Mouse (Mus musculus): ENCODE measurements around the gene Dnajb8. TPM values are rescaled to one million over a fixed set of nuclear protein-coding genes. Genes with fewer than 3 reads are reported as not detected.

The Dnajb8 gene
- polyA plus RNA-seq, 1 experiment from 2014 or later: not detected

DNA sequence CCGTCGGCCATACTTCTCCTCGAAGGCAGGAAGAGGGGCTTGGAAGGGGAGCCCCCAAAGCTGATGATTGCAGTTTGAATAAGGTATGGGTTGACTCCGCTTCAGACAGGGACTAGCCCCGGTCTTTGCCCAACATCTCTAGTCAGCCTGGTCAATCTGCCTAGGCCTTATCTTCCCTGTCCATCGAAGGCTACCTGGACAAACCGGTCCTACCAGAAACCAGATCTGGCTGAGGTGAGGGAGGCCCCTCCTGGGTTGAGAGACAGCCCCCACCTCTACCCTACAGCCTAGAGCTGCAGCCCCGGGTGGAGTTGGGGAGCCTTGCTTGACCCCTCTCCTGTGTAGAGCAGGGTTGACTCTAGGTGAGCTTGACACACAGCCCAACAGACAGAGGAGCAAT is 11.9 kb downstream of the Dnajb8 start:
- Histone ChIP-seq H3K9me3 (replicated peaks) (no peaks in the 10 kb centered on the region), H3K36me3 (no peaks in the 10 kb centered on the region), H3K4me1 (peaks cover 9% of the 10 kb centered on the region), H3K27me3 (peaks cover 9% of the 10 kb centered on the region), H3K4me2 (replicated peaks) (no peak overlapping the region), H3K9ac (no peak overlapping the region), H3K4me3 (replicated peaks) (no peak overlapping the region), H3K27ac (replicated peaks) (no peak overlapping the region)
- ATAC-seq (ENCODE audit: insufficient number of reproducible peaks, low FRiP score, low TSS enrichment, low read depth): no peak
- 67% methylated on average over 8 of the region's 8 CpGs for WGBS

DNA sequence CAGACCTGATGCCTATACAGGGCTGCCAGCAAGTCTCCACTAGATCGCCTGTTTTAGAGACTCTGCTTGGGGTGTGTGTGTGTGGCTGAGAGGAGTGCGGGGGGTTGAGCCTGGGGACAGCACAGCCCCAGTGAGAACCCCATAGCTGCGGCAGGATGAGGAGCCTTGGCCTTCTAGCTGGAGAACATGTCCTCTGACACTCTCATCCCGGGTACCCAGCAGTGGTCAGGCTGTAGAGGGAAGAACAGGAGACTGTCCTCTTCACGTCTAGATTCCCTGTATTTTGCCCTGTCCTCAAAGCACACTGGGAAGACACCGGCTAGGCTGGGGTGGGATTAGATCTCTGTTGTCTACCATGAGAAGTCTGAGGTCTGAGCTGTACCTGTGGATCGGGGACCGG is 13.4 kb downstream of the Dnajb8 start:
- Histone ChIP-seq H3K4me1 (peaks cover 9% of the 10 kb centered on the region), H3K9me3 (replicated peaks) (no peaks in the 10 kb centered on the region), H3K4me2 (replicated peaks) (no peak overlapping the region), H3K4me3 (replicated peaks) (no peak overlapping the region), H3K36me3 (no peaks in the 10 kb centered on the region), H3K27me3 (peaks cover 9% of the 10 kb centered on the region), H3K9ac (no peak overlapping the region), H3K27ac (replicated peaks) (no peak overlapping the region)
- ATAC-seq (ENCODE audit: insufficient number of reproducible peaks, low FRiP score, low TSS enrichment, low read depth): no peak
- 34% methylated on average over 8 of the region's 8 CpGs for WGBS

DNA sequence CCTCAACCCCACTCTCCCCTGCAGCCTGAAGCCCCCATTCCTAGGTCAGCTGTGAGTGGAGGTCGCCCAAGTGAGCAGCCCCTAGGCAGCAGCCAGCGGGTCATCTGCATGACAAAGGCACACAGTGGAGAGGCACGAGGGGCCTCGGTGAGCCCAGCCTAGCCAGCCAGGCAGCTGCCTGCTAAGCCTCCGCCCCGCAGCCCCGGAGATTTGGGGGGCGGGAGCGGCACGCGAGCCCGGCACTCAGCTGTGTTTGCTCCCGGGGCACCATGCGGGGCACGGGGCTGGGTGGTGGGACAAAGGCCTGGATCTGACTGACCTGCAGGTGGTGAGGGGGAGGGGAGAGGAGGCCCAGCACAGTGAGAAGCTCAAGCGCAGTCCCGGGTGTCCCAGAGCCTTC is 13.9 kb downstream of the Dnajb8 start:
- peaks cover 9% of the 10 kb centered on the region for H3K4me1 ChIP-seq
- no peaks in the 10 kb centered on the region for H3K36me3 ChIP-seq
- no peak overlapping the region for H3K9ac ChIP-seq
- no peak overlapping the region for H3K27ac ChIP-seq (replicated peaks)
- no peak overlapping the region for H3K4me3 ChIP-seq (replicated peaks)
- H3K27me3 ChIP-seq: peaks cover 12% of the 10 kb centered on the region
- no peaks in the 10 kb centered on the region for H3K9me3 ChIP-seq (replicated peaks)
- ATAC-seq (ENCODE audit: insufficient number of reproducible peaks, low FRiP score, low TSS enrichment, low read depth): no peak
- 3% methylated on average over 17 of the region's 17 CpGs for WGBS
- H3K4me2 ChIP-seq (replicated peaks): peak overlapping the region; percentile 29

DNA sequence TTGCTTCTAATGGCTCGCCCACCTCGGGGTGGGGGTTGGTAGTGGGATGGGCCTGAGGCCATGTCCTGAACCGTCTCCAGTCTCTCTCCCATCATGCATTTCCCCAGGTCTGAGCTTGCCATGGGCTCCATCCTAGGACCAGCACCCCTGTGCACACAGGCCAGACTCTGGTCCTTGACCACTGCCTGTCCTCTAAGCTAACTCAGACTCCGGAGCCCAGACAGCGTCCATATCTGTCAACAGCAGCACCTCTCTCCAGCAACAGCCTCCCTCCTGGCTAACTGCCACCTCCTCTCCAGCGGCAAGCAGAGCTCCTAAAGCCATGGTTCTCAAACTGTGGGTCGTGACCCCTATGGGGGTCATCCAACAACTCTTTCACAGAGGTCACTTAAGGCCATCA is 14.4 kb downstream of the Dnajb8 start:
- 23% methylated on average over 7 of the region's 7 CpGs for WGBS
- no peaks in the 10 kb centered on the region for H3K36me3 ChIP-seq
- no peak overlapping the region for H3K4me3 ChIP-seq (replicated peaks)
- H3K27ac ChIP-seq (replicated peaks): no peak overlapping the region
- no peak overlapping the region for H3K9ac ChIP-seq
- peak overlapping the region; percentile 29; the same call in 1 of the 2 replicates for H3K4me2 ChIP-seq (replicated peaks)
- peaks cover 9% of the 10 kb centered on the region for H3K4me1 ChIP-seq
- ATAC-seq (ENCODE audit: insufficient number of reproducible peaks, low FRiP score, low TSS enrichment, low read depth): no peak
- no peaks in the 10 kb centered on the region for H3K9me3 ChIP-seq (replicated peaks)
- peaks cover 12% of the 10 kb centered on the region for H3K27me3 ChIP-seq

DNA sequence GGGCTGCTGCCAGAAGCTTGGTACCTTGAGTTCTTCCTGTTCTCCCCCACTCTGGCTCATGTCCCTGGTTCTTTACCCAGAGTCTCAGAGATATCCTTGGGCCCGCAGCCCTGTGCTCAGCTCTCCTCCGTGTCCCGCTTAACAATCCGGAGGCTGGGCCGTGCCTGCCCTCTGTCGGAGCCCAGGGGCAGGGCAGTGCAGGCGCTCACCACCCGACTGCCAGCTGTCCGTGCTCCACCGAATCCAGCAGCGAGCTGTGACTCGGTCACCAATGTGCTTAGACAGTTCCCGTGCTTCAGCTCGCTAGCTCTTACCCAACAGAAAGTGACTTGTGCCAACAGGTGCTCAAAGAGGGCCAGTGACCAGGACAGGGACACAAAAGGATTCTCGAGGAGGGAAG is 20.5 kb downstream of the Dnajb8 start:
- no peak overlapping the region for H3K27ac ChIP-seq (replicated peaks)
- peak; percentile 55 for ATAC-seq (ENCODE audit: insufficient number of reproducible peaks, low FRiP score, low TSS enrichment, low read depth)

DNA sequence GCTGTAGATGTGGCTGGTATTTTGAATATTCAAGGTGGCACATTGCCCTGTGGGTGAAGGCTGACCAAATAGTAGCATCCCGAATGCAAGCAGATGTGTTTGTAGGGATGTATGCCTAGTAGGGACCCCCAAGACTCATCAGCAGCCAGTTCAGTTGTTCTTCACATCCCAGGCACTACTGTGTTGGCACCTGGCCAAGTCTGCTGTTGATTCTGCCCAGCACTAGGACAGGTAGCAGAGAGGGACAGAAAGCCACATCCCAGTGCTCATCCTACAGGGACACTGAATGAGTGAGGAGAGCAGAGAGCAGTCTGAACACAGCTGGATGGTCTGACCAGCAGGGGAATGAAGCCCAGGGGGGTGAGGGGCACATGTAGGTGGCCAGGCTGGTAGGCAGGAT is 27.2 kb downstream of the Dnajb8 start:
- ATAC-seq (ENCODE audit: insufficient number of reproducible peaks, low FRiP score, low TSS enrichment, low read depth): no peak
- Histone ChIP-seq H3K4me3 (replicated peaks) (no peak overlapping the region), H3K4me1 (no peaks in the 10 kb centered on the region), H3K36me3 (no peaks in the 10 kb centered on the region), H3K9ac (no peak overlapping the region), H3K9me3 (replicated peaks) (no peaks in the 10 kb centered on the region), H3K27me3 (no peaks in the 10 kb centered on the region), H3K4me2 (replicated peaks) (no peak overlapping the region), H3K27ac (replicated peaks) (no peak overlapping the region)
- WGBS: 72% methylated on average over 1 of the region's 1 CpGs

More for the DNA sequence above, 20.5 kb downstream of the Dnajb8 start:
- Histone ChIP-seq H3K9me3 (replicated peaks) (no peaks in the 10 kb centered on the region), H3K27me3 (peaks cover 8% of the 10 kb centered on the region), H3K4me3 (replicated peaks) (no peak overlapping the region), H3K36me3 (no peaks in the 10 kb centered on the region), H3K9ac (no peak overlapping the region), H3K4me2 (replicated peaks) (peak overlapping the region; percentile 24; the same call in 1 of the 2 replicates), H3K4me1 (peaks cover 8% of the 10 kb centered on the region)
- WGBS: 4% methylated on average over 15 of the region's 15 CpGs

DNA sequence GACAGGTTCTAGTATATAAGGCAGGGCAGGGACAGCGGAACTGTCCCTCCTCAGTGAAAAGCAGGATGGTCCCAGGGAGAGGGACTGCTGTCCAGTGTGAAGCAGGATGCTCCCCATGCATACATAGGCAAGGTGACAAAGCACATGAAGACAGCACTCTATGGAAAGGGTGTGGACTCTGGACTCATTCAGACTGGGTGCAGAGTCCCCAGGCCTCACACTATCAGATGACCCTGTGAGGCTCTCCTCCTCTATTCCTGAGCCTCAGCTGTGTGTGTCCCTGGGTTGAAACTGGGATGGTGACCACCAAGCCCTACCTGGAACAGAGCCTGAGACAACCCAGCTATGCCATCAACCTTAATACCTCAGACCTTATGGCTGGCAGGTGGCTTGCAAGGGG is 29.3 kb downstream of the Dnajb8 start:
- H3K4me1 ChIP-seq: no peaks in the 10 kb centered on the region
- no peak overlapping the region for H3K9ac ChIP-seq
- no peak for ATAC-seq (ENCODE audit: insufficient number of reproducible peaks, low FRiP score, low TSS enrichment, low read depth)
- H3K4me2 ChIP-seq (replicated peaks): no peak overlapping the region
- H3K36me3 ChIP-seq: no peaks in the 10 kb centered on the region
- H3K27me3 ChIP-seq: no peaks in the 10 kb centered on the region
- no peak overlapping the region for H3K27ac ChIP-seq (replicated peaks)
- H3K9me3 ChIP-seq (replicated peaks): no peaks in the 10 kb centered on the region
- no peak overlapping the region for H3K4me3 ChIP-seq (replicated peaks)
- 90% methylated on average over 1 of the region's 1 CpGs for WGBS

DNA sequence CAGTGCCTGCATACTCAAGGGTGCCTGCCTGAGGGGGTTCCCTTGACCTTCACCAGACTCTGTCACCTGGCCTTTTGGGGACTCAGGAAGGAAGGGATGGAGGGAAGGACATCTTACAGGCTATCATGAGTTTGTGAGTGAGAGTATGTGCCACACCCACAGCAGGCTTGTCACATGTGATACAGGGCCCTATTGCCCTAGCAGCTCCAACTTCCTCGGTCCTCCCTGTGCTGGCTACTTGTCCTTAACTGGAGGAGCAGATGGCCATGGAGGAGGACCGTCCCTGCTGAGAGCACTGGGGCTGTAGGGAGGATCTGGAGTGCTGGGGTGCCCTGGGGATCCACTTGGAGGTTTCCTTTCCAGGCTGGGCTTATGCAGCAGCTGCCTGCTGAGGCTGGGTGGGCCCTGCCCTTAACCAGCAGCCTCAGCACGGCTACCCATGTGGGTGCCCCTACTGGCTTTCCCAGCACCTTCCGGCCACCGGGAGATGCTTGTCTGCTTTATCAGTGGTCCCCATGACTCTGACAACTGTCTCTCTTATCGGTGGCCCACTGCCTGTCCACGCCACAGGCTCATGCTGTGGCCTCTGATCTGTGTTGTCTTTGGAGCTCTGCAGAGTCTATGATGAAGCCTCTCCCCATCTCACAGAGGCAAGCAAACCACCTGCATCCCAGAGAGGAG is 29.9 kb downstream of the Dnajb8 start:
- 71% methylated on average over 7 of the region's 7 CpGs for WGBS
- Histone ChIP-seq H3K4me3 (replicated peaks) (no peak overlapping the region), H3K27ac (replicated peaks) (no peak overlapping the region), H3K4me1 (no peaks in the 10 kb centered on the region), H3K9ac (no peak overlapping the region), H3K4me2 (replicated peaks) (no peak overlapping the region), H3K9me3 (replicated peaks) (no peaks in the 10 kb centered on the region), H3K36me3 (no peaks in the 10 kb centered on the region), H3K27me3 (no peaks in the 10 kb centered on the region)
- no peak for ATAC-seq (ENCODE audit: insufficient number of reproducible peaks, low FRiP score, low TSS enrichment, low read depth)

DNA sequence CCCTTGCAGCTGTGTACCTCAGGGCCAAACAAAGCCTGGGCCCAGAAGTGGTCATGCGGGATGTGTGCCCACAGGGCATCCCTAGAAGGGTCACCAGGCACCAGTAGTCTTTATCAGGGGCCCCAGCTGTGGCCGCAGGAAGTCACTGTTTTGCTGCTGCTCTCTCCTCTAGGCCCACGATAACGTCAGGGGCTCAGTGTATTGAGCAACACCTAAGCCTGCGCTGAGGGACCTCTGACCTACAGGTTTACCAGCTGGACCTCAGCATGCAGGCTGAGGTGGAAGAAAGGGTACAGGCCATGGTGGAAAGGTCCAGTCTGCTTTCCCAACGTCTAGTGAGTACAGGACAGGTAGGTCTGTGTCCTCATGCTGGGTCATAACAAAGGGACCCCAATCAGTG is 32.0 kb downstream of the Dnajb8 start:
- H3K9ac ChIP-seq: no peak overlapping the region
- H3K4me1 ChIP-seq: no peaks in the 10 kb centered on the region

DNA sequence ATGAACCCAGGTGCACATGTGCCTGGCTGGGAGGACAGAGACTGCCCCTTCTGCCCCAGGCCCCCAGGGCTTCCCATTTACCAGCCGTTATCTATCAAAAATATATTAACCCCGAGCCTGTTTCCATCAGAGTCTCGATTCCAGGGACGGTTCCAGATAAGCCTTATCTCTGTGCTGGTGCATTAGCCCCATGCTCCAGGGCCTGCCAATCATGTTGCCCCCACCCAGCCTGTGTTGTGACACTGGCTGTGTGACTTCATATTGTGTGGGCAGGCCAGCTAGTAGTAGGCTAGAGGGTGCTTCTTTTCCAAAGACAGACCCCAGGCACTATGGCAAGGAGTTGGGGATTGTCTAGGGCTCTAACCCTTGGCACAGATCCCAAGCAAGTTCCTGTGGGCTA is 33.4 kb downstream of the Dnajb8 start:
- Histone ChIP-seq H3K27me3 (no peaks in the 10 kb centered on the region), H3K9ac (no peak overlapping the region), H3K36me3 (peaks cover 6% of the 10 kb centered on the region; the same call in 1 of the 2 replicates), H3K4me2 (replicated peaks) (no peak overlapping the region), H3K27ac (replicated peaks) (no peak overlapping the region), H3K4me3 (replicated peaks) (no peak overlapping the region), H3K9me3 (replicated peaks) (no peaks in the 10 kb centered on the region), H3K4me1 (no peaks in the 10 kb centered on the region)
- no peak for ATAC-seq (ENCODE audit: insufficient number of reproducible peaks, low FRiP score, low TSS enrichment, low read depth)
- WGBS: 70% methylated on average over 4 of the region's 4 CpGs

More for the DNA sequence above, 32.0 kb downstream of the Dnajb8 start:
- Histone ChIP-seq H3K9me3 (replicated peaks) (no peaks in the 10 kb centered on the region), H3K4me3 (replicated peaks) (no peak overlapping the region), H3K27me3 (no peaks in the 10 kb centered on the region), H3K27ac (replicated peaks) (no peak overlapping the region), H3K4me2 (replicated peaks) (no peak overlapping the region), H3K36me3 (peaks cover 6% of the 10 kb centered on the region; the same call in 1 of the 2 replicates)
- WGBS: 69% methylated on average over 6 of the region's 6 CpGs
- ATAC-seq (ENCODE audit: insufficient number of reproducible peaks, low FRiP score, low TSS enrichment, low read depth): no peak

DNA sequence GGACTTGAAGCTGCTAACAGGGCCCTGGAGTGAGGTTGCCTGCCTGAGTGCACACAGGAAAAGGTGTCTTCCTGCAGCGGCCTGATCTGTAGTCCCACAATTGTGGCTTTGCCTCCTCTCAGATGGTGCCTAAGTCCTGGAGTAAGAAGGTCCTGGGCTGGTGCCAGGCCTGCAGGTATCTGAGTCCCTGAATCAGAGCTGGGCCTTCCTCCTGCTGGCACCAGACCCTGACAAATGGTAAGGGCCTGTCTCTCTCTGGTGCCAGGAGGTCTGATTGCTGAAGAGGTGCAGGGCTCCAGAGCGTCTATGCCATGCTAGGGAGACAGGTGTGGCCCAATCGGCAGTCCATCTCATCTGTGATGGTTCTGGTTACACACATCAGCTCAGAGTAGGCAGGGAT is 37.6 kb downstream of the Dnajb8 start:
- H3K4me1 ChIP-seq: no peaks in the 10 kb centered on the region
- no peak overlapping the region for H3K4me3 ChIP-seq (replicated peaks)
- no peaks in the 10 kb centered on the region for H3K9me3 ChIP-seq (replicated peaks)
- 86% methylated on average over 3 of the region's 3 CpGs for WGBS
- H3K27ac ChIP-seq (replicated peaks): no peak overlapping the region
- peaks cover 6% of the 10 kb centered on the region; the same call in 1 of the 2 replicates for H3K36me3 ChIP-seq
- ATAC-seq (ENCODE audit: insufficient number of reproducible peaks, low FRiP score, low TSS enrichment, low read depth): no peak
- no peaks in the 10 kb centered on the region for H3K27me3 ChIP-seq
- H3K9ac ChIP-seq: no peak overlapping the region
- no peak overlapping the region for H3K4me2 ChIP-seq (replicated peaks)

DNA sequence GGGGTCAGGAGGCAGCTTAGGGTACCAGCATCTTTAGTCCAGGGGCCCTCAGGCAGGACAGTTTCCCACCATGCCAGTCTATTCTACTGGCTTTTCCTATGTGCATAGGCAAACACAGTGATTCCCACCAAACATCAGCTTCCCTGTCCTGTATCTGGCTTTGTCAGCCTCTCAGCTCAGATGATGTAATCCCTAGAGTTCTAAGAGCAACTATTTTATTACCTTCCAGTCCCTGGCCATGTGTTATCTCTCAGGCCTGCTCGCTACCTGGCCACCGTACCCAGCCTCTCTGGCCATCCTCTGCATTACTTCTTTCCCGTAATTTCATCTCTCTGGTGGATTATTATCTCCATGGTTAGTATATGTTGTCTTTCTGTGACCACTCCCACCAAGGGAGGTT is 38.6 kb downstream of the Dnajb8 start:
- Histone ChIP-seq H3K4me3 (replicated peaks) (no peak overlapping the region), H3K4me2 (replicated peaks) (no peak overlapping the region), H3K9ac (no peak overlapping the region), H3K27ac (replicated peaks) (no peak overlapping the region), H3K36me3 (peaks cover 6% of the 10 kb centered on the region; the same call in 1 of the 2 replicates), H3K4me1 (no peaks in the 10 kb centered on the region), H3K27me3 (no peaks in the 10 kb centered on the region), H3K9me3 (replicated peaks) (no peaks in the 10 kb centered on the region)
- ATAC-seq (ENCODE audit: insufficient number of reproducible peaks, low FRiP score, low TSS enrichment, low read depth): no peak
- WGBS: 85% methylated on average over 3 of the region's 3 CpGs
